Mouse (Mus musculus) kidney, embryonic 14.5 days (tissue): ENCODE results near the gene Slc7a10. TPM values are rescaled to one million over a fixed set of nuclear protein-coding genes. Genes with fewer than 3 reads are reported as not detected.

Experiments
- ATAC-seq: fragments of 200-750 bp; cut with Nextera tagmentation; 2 replicates; pipeline ENCODE4 v1.8.0; 2017; ENCODE audit warnings: moderate number of reproducible peaks, mild to moderate bottlenecking, moderate TSS enrichment, moderate library complexity; ENCODE audit not compliant: low FRiP score, low TSS enrichment
- H3K27ac ChIP-seq: fragments of 300-500 bp; sonication (generic); 2 replicates; pipeline ENCODE4 v1.5.1; 2014; ENCODE audit warnings: low read depth, mild to moderate bottlenecking, low read length, moderate library complexity, mixed read lengths
- H3K27me3 ChIP-seq: fragments of 300-500 bp; sonication (generic); 2 replicates; pipeline ENCODE4 v1.6.1; 2014; ENCODE audit warnings: mild to moderate bottlenecking, low read length; ENCODE audit not compliant: control insufficient read depth, insufficient read depth
- H3K36me3 ChIP-seq: fragments of 300-500 bp; sonication (generic); 2 replicates; pipeline ENCODE4 v1.6.1; 2014; ENCODE audit warnings: low read length, mixed read lengths; ENCODE audit not compliant: control insufficient read depth, insufficient read depth
- H3K4me1 ChIP-seq: fragments of 300-500 bp; sonication (generic); 2 replicates; pipeline ENCODE4 v1.6.1; 2014; ENCODE audit warnings: low read length, mixed read lengths; ENCODE audit not compliant: control insufficient read depth, insufficient read depth
- H3K4me2 ChIP-seq: fragments of 300-500 bp; sonication (generic); replicated peaks from 2 replicates; pipeline ENCODE4 v1.6.1; 2014; ENCODE audit warnings: low read depth, mild to moderate bottlenecking, low read length
- H3K4me3 ChIP-seq: fragments of 300-500 bp; sonication (generic); 2 replicates; pipeline ENCODE4 v1.5.1; 2014; ENCODE audit warnings: mild to moderate bottlenecking, low read length
- H3K9ac ChIP-seq: fragments of 300-500 bp; sonication (generic); 2 replicates; pipeline ENCODE4 v1.6.1; 2014; ENCODE audit warnings: low read depth, mild to moderate bottlenecking, low read length, moderate library complexity
- H3K9me3 ChIP-seq: fragments of 300-500 bp; sonication (generic); 2 replicates; pipeline ENCODE4 v1.6.1; 2016; ENCODE audit warnings: low read length; ENCODE audit not compliant: control insufficient read depth
- WGBS: fragments of 180-500 bp; shearing (Covaris S2); extraction: QIAGEN DNeasy Blood & Tissue Kit; methylation state at CpG from one replicate; pipeline ENCODE4 v1.1.7; 2014; 5-methylcytosine and 5-hydroxymethylcytosine counted together
- polyA plus RNA-seq: library from polyadenylated mRNA; unstranded; fragments of >200 nt; fragmentation: Nextera tagmentation; extraction: Ambion mirVana; gene quantifications from 2 replicates; pipeline ENCODE4 v1.2.1, GENCODE M21; 2014

Slc7a10 gene
- polyA plus RNA-seq, 1 experiment from 2014 or later = 0.70 TPM

DNA sequence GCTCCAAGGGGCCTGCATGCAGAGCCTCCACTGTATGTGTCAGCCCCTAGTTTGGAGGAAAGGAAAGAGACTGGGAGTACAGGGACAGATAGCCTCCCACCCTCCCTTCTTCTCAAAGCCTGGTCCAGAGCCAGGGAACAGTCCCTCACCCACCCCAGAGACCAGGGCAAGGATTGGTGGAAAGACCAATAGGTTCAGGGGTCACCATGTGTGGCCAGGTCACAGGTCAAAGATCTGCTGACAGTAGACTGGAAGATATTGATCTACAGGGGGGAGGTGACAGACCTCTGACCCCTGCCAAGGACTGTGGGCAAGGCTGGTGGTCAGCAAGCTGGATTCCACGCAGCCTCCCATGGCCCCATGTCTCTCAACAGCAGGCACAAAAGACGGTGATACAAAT lies 18.3 kb upstream of the Slc7a10 start:
- Histone ChIP-seq H3K27ac (no peak overlapping the region), H3K36me3 (no peaks in the 10 kb centered on the region), H3K4me3 (no peak overlapping the region), H3K4me1 (no peaks in the 10 kb centered on the region), H3K27me3 (no peaks in the 10 kb centered on the region), H3K9ac (no peak overlapping the region), H3K4me2 (no peak overlapping the region), H3K9me3 (no peaks in the 10 kb centered on the region)
- WGBS = 55% methylated on average over 2 of the region's 2 CpGs
- no peak for ATAC-seq

DNA sequence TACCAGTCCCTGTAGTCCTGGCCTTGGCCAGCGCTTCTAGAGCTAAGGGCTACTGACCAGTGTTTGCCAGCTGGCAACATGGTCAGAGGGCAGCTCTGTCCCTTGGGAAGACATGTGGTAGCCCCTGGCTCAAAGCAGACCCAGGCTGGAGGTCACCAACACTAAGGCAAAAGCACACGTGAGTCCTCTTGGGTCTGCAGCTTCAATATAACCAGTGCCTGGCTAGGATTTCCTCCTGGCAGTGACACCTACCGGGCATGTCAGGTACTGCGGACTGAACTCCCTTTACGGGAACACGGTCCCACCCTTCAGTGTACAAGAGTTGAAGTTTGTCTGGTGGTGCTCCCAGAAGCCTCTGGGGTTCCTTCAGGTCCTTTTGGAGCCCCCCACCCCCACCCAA lies 16.8 kb upstream of the Slc7a10 start:
- no peak overlapping the region for H3K27ac ChIP-seq
- WGBS = 13% methylated on average over 6 of the region's 6 CpGs
- ATAC-seq = peak; percentile 39; the same call in 1 of the 2 replicates
- H3K9me3 ChIP-seq = no peaks in the 10 kb centered on the region
- H3K27me3 ChIP-seq = no peaks in the 10 kb centered on the region
- H3K4me3 ChIP-seq = no peak overlapping the region
- no peak overlapping the region for H3K9ac ChIP-seq
- no peak overlapping the region for H3K4me2 ChIP-seq
- H3K36me3 ChIP-seq = no peaks in the 10 kb centered on the region
- H3K4me1 ChIP-seq = no peaks in the 10 kb centered on the region

DNA sequence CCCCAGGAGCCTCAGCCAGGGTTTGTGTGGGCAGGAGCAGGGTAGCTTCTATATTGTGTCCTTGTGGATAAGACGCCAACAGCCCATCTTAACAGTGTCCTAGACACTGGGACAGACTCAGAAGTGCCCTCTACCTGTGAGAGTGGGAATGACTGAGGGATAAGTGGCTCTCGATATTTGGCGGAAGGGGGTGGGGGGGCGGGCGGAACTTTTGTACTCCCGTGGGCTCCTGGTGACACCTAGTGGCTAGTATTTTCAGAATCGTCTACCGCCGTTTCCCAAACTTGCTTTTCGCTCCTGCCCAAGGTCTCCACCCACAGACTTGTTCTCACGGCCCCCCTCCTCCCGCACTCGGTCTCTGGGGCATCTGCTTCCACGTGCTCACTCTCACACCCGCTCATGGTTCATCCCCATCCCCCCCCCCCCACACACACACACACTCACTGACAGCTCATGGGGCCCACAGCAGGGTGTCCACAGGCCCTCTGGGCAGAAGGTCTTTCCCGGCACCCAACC lies 14.3 kb upstream of the Slc7a10 start:
- H3K27ac ChIP-seq = no peak overlapping the region
- no peaks in the 10 kb centered on the region for H3K9me3 ChIP-seq
- H3K36me3 ChIP-seq = no peaks in the 10 kb centered on the region
- ATAC-seq = peak; percentile 60
- no peaks in the 10 kb centered on the region for H3K27me3 ChIP-seq
- H3K4me3 ChIP-seq = no peak overlapping the region
- H3K4me2 ChIP-seq = peak overlapping the region; percentile 30; the same call in 1 of the 2 replicates
- peak overlapping the region; percentile 37; the same call in 1 of the 2 replicates for H3K9ac ChIP-seq
- 4% methylated on average over 14 of the region's 16 CpGs for WGBS
- H3K4me1 ChIP-seq = no peaks in the 10 kb centered on the region

DNA sequence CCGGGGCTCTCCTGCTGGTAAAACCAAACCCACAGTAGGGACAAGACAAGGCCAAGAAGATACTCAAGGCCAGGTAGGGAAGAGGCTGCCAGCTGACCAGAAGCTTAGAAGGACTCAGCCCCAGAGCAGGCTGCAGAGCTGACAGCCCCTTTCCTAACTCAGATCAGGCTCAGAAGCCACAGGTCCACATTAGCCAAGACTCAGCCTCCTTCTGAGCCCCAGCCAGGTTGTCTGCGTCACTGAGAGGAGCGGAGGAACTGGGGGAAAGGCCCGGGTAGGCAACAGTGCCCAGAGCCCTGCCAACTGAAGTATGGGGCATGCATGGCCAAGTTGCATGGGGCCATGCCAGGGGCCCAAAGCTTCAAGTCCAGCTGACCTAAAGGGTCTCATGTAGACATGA lies 13.7 kb upstream of the Slc7a10 start:
- no peaks in the 10 kb centered on the region for H3K4me1 ChIP-seq
- WGBS = 89% methylated on average over 4 of the region's 4 CpGs
- H3K4me2 ChIP-seq = no peak overlapping the region
- H3K9me3 ChIP-seq = no peaks in the 10 kb centered on the region
- ATAC-seq = no peak
- H3K27me3 ChIP-seq = no peaks in the 10 kb centered on the region
- H3K4me3 ChIP-seq = no peak overlapping the region
- 0 out of 2 replicates have a peak overlapping the region, but pooled peaks have one; percentile 37 for H3K9ac ChIP-seq
- H3K36me3 ChIP-seq = no peaks in the 10 kb centered on the region
- no peak overlapping the region for H3K27ac ChIP-seq

DNA sequence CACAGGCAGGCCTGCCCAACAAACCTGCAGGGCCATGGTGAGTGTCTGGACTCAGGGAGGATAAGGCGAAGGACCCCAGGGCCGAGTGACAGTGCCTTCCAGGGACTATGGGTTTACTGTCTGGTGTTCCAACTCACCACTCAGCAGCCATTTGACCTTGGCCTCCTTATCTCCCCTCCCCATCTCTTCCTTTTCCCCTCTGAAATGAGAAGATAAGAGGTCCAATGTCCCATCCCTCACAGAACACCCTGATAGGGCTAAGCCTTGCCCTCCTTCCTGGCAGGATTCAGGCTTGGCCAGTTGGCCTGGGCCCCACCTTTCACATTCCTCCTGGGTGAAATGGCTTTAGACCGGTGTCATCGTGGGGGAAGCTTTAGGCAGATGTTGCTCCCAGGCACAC lies 10.7 kb upstream of the Slc7a10 start:
- H3K4me2 ChIP-seq = no peak overlapping the region
- no peaks in the 10 kb centered on the region for H3K9me3 ChIP-seq
- no peaks in the 10 kb centered on the region for H3K27me3 ChIP-seq
- ATAC-seq = no peak
- H3K4me1 ChIP-seq = no peaks in the 10 kb centered on the region
- H3K4me3 ChIP-seq = no peak overlapping the region
- H3K27ac ChIP-seq = no peak overlapping the region
- 86% methylated on average over 4 of the region's 4 CpGs for WGBS
- no peaks in the 10 kb centered on the region for H3K36me3 ChIP-seq
- H3K9ac ChIP-seq = no peak overlapping the region

DNA sequence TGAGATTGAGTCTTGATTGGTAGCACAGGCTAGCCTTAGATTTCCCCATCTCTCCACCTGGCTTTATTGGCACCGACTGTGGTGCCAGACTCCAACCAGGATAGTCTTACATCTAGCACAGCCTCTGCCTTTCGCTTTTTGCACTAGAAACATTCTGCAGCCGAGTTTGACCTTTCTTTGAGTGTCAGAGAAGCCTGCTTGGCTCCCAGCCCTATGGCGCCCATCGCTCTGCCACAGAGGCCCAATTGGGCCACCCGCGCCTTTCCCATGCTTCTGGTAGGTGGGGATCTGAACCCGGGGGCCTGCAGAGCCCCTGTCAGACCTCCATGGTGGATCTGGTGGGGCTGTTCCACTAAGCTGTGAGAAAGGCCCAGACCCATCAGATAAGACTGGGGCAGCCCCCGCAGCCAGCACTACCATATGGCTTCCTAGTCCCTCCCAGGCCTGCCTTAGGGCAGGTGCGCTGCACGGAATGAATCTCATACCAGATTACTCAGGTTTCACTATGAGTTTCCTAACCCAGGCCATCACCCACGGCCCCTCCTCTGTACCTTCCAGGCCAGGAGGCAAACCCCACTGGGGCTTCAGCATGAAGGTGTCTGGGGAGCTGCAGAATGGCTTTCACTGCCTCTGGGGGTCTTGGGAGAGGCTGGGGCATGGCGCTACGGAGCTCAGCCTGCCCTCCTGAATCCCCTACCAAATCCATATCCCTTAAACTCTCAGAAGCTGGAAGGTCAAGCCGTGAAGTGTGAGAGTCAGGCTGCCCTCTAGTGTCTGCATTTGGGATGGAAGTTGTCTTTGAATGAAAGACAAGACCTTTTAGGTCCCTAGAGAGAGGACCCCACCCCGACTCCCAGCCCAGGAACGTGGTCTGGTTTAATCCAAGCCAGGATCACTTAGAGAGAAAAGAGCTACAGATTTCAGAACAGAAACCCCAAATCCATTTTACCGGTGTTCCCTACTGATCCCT lies 9.5 kb upstream of the Slc7a10 start:
- 49% methylated on average over 18 of the region's 18 CpGs for WGBS
- H3K4me2 ChIP-seq = no peak overlapping the region
- H3K27me3 ChIP-seq = no peaks in the 10 kb centered on the region
- H3K9ac ChIP-seq = no peak overlapping the region
- no peak overlapping the region for H3K27ac ChIP-seq
- H3K36me3 ChIP-seq = no peaks in the 10 kb centered on the region
- ATAC-seq = 0 out of 2 replicates have a peak, but pooled peaks have one; percentile 25
- no peaks in the 10 kb centered on the region for H3K9me3 ChIP-seq
- H3K4me1 ChIP-seq = no peaks in the 10 kb centered on the region
- H3K4me3 ChIP-seq = no peak overlapping the region

DNA sequence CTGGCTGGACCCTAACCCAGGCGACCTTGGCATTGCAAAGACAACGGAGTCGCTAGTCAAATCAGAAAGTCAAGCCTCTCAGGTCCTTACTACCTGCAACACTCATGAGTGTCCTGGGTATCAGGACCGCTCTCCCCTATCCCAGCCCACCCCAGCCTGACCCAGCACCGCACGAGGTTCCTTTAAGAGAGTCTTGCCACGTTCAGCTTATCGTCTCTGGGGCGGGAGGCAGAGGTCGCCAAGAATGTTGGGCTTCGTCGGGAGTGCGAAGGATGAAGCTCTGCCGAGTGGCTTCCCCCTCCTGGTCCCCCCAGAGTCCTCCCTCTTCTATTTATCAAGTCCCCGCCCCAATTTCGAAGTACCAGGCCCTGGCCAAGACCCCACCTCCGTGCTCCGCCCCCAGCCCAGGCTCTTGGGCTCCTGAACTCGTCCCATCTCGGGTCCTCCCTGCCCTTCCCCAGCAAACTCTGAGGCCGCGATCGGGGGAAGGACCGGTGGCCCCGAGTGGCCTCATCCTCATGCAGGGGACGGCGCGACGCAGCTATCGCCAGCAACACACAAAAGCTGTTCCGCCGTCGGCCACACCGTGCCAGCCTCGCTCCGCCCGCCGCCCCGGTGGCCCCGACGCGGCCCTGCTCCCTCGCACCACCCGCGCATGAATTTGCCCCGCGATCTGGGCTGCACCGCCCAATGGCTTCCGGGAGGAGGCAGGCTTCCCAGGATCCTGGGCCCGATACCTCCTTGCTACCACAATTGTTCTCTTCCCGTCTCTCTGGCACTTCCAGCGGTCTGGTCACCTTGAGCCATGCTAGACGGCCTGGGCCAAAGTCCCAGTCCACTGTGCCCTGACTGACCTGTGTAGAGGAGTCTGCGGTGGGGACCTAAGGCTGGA lies 1.1 kb upstream of the Slc7a10 start:
- no peaks in the 10 kb centered on the region for H3K36me3 ChIP-seq
- H3K9ac ChIP-seq = 0 out of 2 replicates have a peak overlapping the region, but pooled peaks have one; percentile 0
- 3% methylated on average over 54 of the region's 54 CpGs for WGBS
- H3K27me3 ChIP-seq = peaks cover 45% of the 10 kb centered on the region
- peak; percentile 50; the same call in 1 of the 2 replicates for ATAC-seq
- peaks cover 9% of the 10 kb centered on the region; the same call in 1 of the 2 replicates for H3K4me1 ChIP-seq
- H3K9me3 ChIP-seq = peaks cover 14% of the 10 kb centered on the region; the same call in 1 of the 2 replicates
- no peak overlapping the region for H3K27ac ChIP-seq
- H3K4me2 ChIP-seq = peak overlapping the region; percentile 56
- H3K4me3 ChIP-seq = peak overlapping the region; percentile 43

DNA sequence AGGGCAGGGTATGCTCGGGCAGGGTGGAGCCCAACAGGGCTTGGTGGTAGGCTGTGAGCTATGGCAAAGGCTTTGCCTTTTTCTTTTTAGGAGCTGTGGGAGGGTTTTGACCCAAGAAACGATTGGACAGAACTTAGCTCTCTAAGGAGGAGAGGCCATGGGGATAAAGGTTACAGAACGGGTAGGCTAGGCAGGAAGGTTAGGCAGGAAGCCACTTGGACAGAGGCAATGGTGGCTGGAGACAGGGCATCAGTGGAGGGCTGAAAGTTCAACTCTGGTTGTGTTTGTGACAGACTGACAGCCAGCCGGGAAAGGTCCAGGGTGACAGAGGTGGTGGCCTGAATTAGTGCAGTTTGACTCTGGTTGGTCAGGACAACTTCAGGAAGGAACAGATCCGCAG lies 3.5 kb downstream of the Slc7a10 start:
- Histone ChIP-seq H3K9me3 (no peaks in the 10 kb centered on the region), H3K9ac (no peak overlapping the region), H3K4me1 (peaks cover 9% of the 10 kb centered on the region; the same call in 1 of the 2 replicates), H3K27me3 (peaks cover 40% of the 10 kb centered on the region), H3K4me2 (no peak overlapping the region), H3K36me3 (no peaks in the 10 kb centered on the region), H3K4me3 (no peak overlapping the region), H3K27ac (no peak overlapping the region)
- ATAC-seq = no peak
- WGBS = 56% methylated on average over 5 of the region's 5 CpGs
